Mouse (Mus musculus) thymus, postnatal 10 days (tissue): ENCODE data around the gene Ppp1r12c.

Experiments used
- DNase-seq, 2 experiments: peaks; one replicate each; pipeline ENCODE4 v3.0.0; 2021; ENCODE audit warnings: low spot score in 2 of 2

Gene Ppp1r12c

DNA sequence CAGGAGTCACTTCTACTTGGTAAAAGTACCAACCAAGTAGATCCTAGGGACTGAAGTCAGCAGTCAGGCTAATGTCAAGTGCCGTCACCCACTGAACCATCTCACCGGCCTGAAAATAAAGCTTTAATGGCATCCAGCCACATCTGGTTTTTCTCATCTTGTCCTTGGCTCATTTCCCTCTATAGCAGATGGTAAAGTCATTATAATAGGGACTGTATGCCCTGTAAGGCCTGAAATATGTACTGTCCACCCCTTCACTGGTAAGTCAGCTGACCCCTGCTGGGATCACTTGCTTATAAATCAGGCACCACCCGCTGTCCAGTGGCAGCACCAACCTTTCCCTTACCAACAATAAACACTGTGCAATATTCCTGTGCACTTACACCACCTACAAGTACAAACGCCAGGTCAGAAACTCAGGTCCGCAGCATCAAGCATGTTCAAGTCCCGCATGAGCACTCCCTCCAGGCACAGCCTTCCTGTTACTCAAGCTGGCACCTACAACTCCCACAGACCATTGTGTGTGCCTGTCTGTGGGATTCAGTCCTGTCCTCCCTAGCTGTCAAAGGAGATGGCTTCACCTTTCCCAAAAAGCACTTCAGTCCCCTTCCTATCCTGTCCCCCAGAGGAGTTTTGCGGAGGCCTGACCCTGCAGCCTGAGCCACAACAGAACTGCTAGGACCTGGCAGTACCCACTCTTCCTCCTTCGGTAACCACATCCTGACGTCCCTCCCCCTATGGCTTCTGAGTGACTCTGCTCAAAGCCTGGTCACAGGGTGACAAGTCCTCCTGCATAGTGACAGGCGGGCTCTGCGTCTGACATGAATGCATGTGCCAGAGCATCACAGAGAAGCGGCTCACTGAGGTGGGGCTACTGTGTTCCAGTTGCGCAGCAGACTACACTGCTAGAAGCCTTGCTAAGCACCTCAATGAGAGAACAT, 8.9 kb downstream of the Ppp1r12c start:
- no peak for DNase-seq

DNA sequence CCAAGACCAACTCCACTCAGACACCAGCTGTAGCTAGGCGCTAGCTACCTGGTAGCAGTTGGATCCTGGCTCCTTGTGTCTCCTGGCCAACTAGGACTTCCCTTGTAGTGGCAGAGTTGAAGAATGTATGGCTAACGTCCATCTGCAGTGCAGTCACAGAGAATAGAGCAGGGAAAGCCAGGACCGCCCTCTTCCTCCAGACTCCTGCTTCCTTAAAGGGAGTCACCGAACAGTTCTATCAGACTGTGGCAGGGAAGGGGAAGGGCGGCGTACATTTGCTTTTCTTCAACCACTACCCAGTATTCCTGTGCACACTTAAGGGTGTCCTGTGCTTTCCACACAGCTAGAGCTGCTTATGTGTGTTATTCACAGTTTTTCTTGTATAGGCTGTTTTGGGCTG, 10.2 kb downstream of the Ppp1r12c start:
- no peak for DNase-seq

DNA sequence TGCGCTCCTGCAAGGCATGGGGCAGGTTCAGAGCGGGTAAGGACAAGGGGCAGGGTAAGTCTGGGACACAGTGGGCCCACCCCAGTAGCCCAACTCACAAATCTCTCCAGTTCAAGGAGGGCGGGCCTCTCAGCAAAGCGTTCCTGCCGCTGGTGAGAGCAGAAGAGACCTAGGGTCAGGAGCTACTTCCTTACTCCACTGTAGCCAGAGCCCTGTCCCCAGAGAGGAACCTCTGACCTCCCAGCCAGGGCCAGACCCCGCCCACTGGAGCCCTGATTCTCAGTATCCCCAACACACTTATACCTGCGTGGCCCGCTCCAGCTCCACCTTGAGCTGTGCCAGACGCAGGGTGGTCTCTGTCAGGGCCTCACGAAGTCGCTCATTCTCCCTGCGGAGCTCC, 19.2 kb downstream of the Ppp1r12c start:
- DNase-seq, result no peak

DNA sequence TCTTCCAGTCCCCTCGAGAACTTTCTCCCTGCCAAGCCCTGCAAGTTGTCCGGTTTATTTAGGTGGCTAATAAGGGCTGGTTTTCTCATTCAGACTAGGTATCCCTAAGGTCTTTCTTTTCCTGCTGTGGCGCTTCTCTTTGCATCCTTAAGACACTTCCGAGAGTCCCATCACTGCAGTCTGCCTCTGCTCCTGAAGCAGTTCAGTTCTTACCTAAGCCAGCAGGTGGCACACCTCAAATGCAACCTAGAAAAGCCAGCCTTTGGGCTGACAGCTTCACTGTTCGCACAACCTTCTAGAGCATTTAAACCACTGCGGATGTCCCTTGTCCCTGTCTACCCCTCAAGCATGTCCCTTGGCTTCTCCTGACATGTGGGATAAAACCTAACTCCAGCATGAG, 21.8 kb downstream of the Ppp1r12c start:
- peak in 1 of 2 experiments; percentile 25 for DNase-seq

DNA sequence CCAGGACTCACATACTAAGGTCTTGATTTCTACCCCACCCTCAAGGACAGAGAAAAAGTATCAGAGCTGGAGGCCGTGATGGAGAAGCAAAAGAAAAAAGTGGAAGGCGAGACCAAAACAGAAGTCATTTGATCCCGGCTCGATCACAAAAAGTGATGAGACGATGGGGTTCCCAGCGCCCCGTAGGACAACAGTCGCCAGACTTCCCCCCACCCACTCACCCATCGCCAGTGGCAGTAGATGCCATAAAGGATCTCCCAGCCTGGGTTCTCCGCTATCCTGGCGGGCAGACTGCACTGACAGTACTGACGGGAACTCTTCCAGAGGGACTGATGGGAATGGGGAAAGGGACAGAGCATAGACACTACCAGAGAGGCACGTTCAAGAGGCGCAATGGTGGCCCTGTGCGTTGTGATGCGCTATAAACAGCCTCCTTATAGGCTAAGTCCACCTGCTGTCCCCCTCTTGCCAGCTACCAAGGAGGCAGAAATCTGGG, 22.6 kb downstream of the Ppp1r12c start:
- no peak for DNase-seq

DNA sequence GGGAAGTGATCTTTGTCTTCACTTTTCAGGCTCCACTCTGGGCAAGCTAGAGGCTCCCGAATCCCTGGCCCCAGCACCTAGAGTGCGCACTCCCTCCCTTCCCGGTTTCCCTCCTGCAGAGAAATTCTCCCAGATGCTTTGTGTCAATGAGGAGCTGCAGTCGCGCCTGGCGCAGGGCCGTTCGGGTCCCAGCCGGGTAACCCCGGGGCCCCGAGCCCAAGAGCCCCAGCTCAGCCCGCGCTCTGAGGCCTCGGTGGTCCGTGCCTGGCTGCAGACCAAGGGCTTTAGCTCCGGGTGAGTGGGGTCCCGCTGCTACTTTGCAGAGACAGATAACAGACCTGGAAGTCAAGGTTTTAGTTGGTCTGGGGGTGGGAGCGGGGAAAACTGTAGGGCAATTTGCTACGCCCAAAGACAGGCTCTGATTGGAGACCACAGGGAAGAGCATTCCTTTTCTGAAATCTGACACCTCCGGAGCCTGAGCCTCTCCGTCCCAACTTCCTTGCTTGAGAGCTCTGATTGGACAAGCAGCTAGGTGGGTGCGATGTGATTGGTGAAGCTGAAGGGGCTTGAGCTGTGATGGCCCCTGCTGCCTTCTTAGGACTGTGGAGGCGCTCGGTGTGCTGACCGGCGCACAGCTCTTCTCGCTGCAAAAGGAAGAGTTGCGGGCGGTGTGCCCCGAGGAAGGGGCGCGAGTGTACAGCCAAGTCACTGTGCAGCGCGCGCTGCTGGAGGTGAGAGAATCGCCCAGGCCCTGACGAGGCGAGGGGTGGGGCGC, 23.3 kb downstream of the Ppp1r12c start:
- DNase-seq, result no peak

DNA sequence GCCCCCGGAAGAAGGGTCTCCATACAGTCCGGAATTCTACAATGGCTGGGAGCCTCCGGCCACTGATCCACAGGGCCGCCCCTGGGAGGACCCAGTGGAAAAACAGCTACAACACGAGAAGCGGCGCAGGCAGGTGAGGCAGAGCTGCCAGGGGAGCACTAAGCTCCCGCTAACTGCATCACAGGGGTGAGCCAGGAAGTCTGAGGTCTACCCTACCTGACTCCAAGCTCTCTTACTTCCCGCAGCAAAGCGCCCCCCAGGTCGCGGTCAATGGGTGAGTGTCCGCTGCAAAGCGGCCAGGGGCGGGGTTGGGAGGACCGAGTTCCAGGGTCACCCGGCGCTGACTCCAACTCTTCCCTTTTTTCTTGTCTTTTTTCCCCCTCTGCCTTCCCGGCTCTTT, 27.5 kb downstream of the Ppp1r12c start:
- no peak for DNase-seq

DNA sequence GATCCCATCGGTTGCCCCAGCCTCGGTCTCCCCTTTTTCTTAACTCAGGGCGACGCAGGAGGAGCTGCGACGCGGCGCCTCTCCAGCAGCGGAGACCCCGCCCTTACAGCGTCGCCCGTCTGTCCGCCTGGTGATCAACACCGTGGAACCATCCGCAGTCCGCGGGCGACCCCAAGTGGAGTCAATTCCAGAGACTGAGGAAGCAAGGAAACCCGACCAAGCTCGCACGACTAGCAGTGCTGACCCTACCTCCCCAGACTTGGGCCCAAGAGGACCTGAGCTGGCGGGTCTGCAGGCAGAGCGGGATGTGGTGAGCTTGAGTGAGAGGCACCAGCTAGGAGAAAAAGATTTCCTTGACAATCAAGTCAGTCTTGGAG, 30.3 kb downstream of the Ppp1r12c start:
- peak; percentile 24 to 25 for DNase-seq

DNA sequence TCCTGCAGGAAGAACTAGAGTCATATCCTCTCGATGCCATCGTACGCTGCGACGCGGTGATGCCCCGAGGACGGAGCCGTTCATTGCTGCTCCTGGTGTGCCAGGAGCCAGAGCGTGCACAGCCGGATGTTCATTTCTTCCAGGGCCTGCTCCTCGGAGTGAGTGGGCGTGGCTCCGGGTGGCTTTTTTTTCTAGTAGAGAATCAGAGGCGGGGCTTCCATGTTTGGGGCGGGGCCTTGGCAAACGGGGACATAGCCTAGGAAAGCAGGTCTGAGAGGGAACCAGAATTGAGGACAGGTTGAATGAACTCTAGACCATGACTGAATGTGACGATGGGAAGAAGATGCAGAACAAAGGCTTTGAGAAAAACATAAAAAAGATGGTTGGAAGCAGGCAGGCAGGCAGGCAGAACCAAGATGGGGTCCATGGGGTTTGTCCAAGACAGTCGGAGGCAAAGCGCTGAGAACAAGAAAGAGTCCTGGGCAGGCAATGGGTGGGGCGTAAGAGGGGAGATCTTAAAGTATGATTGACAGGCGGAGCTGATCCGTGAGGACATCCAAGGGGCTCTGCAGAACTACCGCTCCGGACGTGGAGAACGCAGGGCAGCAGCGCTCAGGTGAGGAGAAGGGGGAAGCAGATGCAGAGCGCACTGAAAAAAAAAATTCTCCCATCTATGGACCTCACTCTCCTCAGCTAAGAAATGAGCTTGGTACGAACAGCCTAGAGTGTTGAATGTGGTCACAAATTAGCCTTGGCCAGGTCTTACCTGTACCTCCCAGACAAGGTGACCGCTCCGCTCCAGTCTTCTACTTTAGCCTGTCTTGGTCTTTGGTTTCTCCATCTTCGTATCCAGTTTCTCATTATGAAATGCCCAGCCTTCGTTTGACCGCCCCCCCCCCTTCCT, 31.0 kb downstream of the Ppp1r12c start:
- peak in 1 of 2 experiments; percentile 23 for DNase-seq

DNA sequence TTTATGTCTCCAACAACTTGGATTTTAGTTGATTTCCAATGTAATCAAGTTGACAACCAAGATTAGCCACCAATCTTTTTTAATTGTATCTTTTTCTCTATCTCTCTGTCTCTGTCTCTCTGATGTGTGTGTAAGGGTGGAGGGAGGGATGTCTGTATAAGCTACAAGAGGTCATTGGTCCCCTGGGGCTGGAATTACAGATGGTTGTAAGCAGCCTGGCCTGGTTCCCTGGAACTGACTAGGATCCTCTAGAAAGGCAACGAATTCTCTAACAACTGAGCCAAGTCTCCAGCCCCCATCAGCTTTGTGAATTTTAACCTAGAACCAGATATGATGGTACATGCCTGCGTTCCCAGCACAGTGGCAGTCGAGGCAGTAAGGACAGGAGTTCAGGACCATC, 33.7 kb downstream of the Ppp1r12c start:
- DNase-seq, result no peak

DNA sequence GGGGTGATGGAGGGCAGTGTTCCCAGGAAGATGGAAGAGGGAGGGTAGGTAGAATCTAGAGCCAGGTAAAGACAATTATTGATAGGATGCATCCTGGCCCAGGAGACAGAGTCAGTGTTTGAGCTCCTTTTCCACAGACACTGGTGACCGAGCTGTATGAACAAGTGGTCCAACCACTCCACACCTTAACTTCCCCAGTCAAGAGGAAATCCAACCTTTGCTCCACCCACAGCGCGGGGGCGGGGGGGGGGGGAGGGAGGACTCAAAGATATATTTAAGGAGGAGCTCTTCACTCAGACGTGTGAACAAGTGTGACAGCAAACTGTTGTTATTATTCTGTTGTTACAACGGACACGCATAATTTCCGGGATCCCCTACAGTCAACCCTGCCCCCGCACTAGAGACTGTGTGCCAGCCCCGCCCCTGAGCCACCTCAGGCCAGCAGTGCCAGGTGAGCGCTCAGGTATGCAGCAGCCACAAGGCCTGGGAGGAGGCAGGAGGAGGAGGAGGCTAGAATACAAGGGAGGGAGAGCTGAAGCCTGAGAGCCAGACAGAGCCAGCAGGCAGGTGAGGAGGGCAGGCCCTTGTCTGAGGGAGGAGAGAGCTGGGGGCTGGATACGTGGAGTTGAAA, 37.2 kb downstream of the Ppp1r12c start:
- no peak for DNase-seq

DNA sequence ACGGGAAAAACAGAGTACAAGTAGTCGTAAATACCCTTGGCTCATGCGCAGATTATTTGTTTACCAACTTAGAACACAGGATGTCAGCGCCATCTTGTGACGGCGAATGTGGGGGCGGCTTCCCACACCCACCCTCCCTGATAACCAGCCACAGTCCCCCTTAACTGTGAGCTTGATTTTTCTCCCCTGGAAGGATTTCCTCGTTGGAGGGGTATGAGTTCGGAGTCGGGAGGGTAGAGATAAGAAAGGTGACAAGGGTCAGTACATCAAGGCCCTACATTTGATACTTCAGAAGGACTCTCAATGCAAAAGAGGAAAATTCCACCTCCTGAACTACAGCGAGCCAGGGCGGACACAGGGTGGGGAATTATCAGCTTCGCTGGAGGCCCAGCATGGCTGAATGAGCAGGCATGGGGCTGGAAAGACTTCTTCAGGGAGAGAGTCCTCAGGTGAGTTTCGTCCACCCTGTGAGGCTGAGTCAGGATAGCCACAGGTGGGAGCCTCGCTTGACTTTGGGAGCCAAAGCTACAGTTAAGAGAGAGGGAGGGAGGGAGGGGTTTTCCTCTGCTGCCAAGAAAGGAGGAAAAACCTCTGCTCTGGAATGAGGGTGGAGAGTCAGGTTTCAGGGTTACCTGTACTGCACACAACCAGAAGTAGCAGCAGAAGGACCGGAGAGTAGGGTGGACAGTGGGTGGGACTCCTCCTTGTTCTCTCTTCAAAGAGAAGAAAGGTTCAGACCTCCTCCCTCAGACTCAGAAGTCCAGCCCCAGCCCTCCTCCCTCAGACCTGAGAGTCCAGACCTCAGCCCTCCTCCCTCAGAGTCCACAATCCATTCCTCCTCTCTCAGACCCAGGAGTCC, 40.7 kb downstream of the Ppp1r12c start, which contains the start of gene Eps8l1:
Gene Eps8l1, plus strand, starts transcription at position 99 of the 859 bp plus-strand sequence.
- DNase-seq, result no peak

DNA sequence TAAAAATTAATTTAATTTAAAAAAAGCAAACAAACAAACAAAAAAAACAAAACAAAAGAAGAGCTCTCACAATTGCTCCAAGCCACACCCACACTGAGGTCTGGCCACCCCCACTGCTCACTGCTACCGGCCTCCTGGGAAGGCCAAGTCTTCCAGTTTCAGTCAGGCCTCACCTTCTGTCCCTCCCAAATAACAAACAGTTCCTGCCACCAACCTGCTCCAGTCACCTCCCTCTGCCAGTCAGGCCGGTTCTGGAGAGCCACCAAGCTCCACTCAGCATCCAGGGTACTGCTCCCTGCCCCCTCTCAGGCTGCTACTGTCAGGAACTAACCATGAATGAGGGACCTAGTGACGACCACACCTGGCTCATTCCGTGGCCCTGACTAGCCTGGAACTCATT, 48.8 kb downstream of the Ppp1r12c start:
- no peak for DNase-seq

DNA sequence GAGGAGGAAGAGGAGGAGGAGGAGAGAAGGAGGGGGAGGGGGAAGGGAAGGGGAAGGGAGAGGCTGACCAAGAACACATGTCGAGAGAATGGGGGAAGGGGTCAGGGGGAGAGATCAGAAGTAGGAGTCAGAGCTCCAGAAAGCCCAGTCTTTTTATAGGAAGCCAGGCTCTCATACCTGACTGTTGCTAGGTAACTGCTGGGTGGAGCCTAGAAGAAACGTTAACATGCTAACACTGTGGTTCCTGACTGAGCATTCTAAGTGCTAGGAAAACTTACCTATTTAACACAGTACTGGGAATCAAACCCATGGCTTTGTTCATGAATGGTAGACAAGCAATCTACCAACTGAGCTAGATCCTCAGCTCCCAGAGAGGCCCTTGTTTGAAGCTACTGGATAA, 52.3 kb downstream of the Ppp1r12c start:
- no peak for DNase-seq

DNA sequence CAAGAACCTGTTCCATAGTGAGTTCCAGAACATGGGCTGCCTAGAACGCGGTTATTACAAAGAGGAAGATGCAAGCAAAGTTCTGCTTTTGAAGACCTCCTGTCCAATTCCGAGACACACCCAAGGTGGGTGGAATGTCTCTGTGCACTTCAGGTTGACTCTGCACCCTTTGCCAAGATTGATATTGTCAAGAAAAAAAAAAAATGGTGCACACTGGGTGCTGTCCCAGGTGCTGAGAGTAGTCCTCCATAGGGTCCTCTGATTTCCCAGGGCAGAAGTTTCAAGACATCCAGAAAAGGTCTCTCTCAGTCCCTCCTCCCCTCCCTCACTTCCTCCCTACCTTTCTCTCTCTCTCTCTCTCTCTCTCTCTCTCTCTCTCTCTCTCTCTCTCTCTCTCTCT, 53.0 kb downstream of the Ppp1r12c start:
- no peak for DNase-seq

DNA sequence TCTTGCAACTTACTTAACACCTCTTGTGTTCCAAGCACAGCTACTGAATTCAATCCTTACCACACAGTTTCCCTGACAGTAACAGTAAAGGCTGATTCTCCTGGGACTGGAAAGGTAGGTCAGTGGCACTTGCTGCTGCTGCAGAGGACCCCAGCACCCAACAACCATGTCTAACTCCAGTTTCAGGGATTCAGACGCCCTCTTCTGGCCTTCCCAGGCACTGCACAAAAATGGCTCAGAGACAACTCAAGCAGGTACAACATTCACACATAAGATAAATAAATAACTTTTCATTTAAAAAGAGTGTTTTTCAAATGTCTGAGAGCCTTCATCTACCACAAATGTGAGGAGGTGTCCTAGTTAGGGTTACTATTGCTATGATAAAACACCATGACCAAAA, 54.3 kb downstream of the Ppp1r12c start:
- no peak for DNase-seq

DNA sequence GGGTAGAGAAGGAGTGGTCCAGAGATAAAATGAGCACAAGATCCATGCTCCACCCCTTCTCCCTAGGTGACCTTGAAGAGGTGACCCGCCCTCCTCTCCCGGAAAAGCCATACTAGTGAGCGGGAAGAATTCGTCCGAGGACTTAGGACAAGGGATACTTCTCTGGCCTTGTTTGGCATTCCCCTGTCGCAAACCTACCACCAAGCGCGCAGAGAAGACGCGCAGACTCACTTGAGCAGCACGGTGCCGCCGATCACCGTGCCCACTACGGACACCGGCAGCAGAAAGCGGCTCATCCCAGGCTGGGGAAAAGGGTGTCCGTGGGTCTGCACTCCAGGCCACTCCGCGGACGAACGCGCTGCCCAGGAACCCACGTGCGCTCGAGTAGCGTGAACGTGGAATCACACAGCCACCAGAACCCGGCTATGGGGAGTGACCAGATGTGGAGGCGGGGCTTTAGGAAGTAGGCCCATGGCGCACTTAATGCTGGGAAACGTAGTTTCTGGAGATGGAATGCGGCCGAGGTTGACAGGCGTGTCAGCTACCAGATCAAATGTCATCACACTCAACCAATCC, 56.2 kb downstream of the Ppp1r12c start, which contains the start of gene Rdh13:
Gene Rdh13, minus strand, starts transcription at position 434 of the 576 bp plus-strand sequence.
- peak; percentile 67 to 72 for DNase-seq

DNA sequence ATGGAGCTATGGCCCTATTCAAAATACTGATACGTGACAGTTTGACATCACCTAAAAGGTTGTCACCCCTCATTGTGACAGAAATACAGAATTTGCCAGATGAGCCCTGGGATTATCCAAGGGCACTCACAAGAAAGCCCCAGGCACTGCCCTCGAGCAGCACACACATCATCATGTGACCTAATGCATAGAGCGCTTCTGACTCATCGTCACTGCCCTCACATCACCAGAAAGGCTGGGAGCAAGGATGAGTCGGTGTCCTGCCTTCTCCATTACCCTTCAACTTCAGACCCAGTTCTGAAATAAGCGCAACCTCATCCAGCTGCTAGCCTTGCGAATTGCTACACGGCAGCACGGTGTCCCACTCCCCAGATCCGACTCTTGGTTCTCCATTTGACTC, 60.9 kb downstream of the Ppp1r12c start:
- DNase-seq, result no peak

DNA sequence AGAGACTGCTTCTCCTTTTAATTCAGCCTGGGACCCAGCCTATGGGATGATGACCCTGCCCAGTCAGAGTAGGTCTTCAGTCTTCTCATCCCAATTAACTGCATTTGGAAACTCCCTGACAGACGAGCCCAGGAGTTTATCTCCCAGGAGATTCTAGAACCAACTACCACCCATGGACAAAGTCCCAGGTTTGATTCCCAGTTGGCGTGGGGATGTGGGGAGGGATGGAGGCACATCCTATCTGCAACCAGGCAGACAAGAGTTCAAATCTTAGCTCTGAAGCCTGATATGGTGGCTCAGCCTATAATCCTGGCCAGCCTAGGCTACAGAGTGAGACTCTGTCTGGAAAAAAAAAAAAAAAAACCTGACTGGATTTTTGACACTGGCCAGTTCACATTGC, 63.8 kb downstream of the Ppp1r12c start:
- no peak for DNase-seq

DNA sequence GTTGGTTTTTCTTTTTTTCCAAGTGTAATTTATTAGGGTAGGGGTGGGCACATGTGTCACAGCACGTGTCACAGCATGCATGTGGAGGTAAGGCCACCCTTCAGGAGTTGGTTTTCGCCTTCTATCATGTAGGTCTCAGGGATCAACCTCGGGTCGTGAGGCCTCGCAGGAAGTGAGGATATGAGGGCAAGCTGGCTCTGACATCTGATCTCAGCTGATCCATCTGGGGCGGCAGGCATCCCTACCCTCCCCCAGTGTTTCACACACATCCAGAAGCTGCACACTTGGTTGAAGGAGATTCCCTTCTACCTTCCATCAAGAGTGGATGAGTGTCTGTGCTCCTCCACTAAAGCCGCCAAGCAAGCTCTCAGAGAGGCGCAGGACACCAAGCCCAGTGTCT, 69.5 kb downstream of the Ppp1r12c start:
- no peak for DNase-seq
